Mouse (Mus musculus) lung, postnatal 36 days (tissue): ENCODE data around the gene Epb41l4b.
A peak's percentile ranks its signal among the peaks of the same experiment; 100 is the strongest.

Experiments used
- DNase-seq: peaks from one replicate; pipeline ENCODE4 v3.0.0; 2022; ENCODE audit warnings: mixed read lengths

The Epb41l4b gene

DNA sequence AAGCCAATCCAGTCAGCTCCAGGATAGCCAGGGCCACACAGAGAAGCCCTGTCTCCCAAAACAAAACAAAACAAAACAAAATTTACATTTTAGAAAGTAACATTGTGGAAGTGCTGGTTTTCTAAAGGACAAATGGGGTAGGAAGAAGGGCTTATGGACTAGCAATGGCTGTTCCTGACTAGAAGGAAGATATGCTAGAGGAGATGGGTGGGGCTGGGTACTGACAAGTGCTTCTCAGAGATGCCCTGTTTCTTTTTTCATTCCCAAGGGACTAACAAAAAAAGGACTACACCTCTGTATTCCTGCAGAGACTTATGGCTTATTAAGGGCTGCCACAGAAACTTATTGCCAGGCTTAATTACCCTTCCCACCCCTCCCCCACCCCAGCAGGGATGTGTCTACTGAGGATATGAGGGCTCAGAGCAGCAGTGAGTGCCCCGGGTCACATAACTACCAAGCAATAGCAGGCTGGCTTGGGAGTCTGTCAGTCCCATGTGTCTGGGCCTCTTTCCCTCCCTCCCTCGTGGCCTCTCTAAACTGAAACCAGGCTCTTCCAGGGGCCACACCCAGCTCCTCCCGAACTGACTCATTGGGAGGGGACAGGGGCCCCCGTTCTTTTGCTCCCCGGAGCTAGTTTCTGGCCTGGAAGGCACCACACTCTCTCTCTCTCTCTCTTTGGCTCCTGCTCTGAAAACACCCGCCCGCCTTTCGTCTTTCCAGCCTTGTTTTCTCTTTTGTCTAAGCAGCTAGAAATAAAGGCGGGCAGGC, 10.0 kb upstream of the Epb41l4b start:
- DNase-seq = peak; percentile 66

DNA sequence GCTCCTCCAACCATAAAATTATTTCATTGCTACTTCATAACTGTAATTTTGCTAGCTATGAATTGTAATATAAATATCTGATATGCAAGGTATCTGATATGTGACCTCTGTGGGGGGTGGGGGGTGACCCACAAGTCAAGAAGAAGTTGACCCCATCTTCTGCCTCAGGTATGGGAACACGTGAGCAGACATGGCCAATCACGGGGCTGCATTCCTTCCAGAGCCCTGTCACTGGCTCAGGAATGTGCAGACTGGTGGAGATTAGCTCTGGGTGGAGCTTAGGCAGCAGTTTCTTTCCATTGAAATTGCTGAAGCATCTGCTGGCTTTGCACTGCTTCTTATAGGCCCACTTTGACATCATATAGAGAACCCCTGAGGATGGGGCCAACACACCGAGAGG, 4.9 kb upstream of the Epb41l4b start:
- DNase-seq = no peak

GRCm38 (mm10) chr4:57142374-57143025, 737 bp downstream of the Epb41l4b start:
- DNase-seq = no peak

GRCm38 (mm10) chr4:57141908-57142361, 1.3 kb downstream of the Epb41l4b start:
- DNase-seq = no peak

GRCm38 (mm10) chr4:57140992-57141717, 2.1 kb downstream of the Epb41l4b start:
- no peak for DNase-seq

- no peak for DNase-seq
Observed at GRCm38 (mm10) chr4:57140200-57140799, 2.9 kb downstream of the Epb41l4b start.

- peak; percentile 80 for DNase-seq
Observed at GRCm38 (mm10) chr4:57139433-57139832, 3.8 kb downstream of the Epb41l4b start.

DNA sequence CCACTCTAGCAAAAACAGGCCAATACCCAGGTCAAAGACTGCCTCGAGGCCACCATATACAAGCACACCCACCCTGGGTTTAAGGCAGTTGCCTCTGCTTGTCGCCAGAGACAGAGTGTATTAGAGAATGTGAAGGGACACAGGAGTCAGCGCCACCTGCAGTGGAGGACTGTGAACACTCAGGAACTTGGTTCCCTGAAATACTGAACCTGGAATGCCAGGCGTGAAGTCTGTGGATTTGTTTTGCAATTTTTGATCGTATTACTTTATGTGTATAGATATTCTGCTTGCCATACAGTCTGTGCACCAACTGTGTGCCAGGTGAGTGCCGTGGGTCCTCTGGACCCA, 5.2 kb downstream of the Epb41l4b start:
- DNase-seq = no peak

GRCm38 (mm10) chr4:57137371-57138092, 5.7 kb downstream of the Epb41l4b start:
- DNase-seq = no peak

DNA sequence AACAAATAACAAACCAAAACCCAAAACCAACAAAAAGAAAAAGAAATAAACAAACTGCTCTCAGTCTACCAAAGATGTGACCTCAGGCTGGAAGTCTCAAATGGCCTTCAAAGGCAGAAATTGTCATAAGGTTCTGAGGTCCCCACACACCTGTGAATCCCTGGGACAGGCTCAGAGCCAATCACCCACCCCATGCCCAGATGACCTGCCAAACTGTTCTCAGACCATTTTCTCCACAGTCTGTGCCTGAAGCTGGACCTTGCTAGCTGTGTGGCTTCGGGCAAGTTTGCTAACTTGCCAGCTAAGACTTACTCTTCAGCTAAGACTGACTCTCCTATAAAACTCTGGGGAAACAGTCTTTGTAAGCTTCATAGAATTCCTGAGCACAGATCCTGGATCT, 7.8 kb downstream of the Epb41l4b start:
- no peak for DNase-seq

GRCm38 (mm10) chr4:57134554-57134953, 8.7 kb downstream of the Epb41l4b start:
- no peak for DNase-seq

DNA sequence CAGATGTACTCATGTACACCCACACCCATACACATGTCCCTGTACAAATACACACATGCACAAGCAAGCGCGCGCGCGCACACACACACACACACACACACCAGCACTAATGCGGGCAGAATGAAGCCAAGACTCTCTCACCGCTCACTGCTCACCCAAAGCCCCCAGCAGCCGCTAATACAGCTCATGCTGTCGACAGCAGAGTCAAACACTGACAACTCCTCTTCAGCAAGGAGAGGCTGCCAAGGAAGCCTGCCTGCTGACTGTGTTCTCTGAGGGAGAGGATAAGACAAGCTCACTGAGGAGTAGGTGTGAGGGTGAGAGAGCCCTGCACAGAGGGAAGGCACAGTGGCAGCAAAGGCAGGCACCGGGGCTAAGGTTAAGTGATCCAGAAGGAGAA, 11.4 kb downstream of the Epb41l4b start:
- no peak for DNase-seq

DNA sequence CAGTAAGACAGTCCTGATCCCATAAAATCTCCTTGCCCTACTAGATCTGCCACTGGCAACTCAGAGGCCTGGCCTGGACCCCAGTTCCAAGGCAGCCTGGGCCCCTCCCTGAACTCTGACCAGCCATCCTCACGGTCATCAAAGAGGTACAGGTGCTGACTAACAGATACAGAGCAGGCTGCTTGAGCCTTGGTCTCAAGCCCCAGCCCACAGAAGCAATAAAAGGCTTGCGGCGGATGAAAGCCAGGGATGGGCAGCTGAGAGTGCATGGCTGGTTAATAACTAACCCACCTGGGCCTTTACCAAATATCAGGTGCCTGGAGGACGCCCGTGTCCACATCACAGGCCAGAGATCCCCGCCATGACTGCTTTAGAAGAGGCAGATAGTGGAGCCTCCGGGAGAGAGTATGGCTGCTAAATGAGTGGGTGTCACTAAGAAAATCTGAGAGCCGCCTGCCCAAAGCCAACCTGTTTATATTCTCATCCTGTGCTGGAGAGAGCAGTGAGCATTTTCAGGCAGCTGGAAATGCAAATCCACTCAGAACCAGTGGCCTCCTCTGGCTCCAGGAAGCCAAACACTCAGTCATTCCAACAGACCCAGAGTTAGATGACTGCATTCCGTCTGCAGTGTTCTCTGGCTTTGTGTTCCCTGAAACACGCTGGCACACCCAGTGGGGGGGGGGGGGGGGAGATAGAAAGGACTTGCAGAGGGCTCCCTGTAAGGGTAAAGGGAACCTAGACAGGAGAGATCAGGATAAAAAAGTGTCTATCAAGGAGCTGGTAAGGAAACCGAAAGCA, 13.3 kb downstream of the Epb41l4b start:
- no peak for DNase-seq

GRCm38 (mm10) chr4:57123003-57123402, 20.2 kb downstream of the Epb41l4b start:
- DNase-seq = peak; percentile 66

- DNase-seq = no peak
Observed at GRCm38 (mm10) chr4:57122166-57122565, 21.1 kb downstream of the Epb41l4b start.

- peak; percentile 68 for DNase-seq
Observed at GRCm38 (mm10) chr4:57120563-57120962, 22.7 kb downstream of the Epb41l4b start.

GRCm38 (mm10) chr4:57119976-57120375, 23.3 kb downstream of the Epb41l4b start:
- no peak for DNase-seq

GRCm38 (mm10) chr4:57118883-57119282, 24.4 kb downstream of the Epb41l4b start:
- no peak for DNase-seq

GRCm38 (mm10) chr4:57116278-57116677, 27.0 kb downstream of the Epb41l4b start:
- DNase-seq = no peak

GRCm38 (mm10) chr4:57114617-57115592, 28.3 kb downstream of the Epb41l4b start:
- peak; percentile 69 for DNase-seq
